Mouse (Mus musculus): ENCODE results near the gene Asf1b. TPM values are rescaled to one million over a fixed set of nuclear protein-coding genes. Genes with fewer than 3 reads are reported as not detected.
A peak's percentile ranks its signal among the peaks of the same experiment; 100 is the strongest.

The Asf1b gene
- polyA plus RNA-seq, 1 experiment from 2014 or later, result 31.6 TPM

GRCm38 (mm10) chr8:83921558-83921957 is 33.7 kb upstream of the Asf1b start:
- H3K36me3 ChIP-seq (ENCODE audit: control insufficient read depth, insufficient read depth, low read length), result peaks cover 75% of the 10 kb centered on the region
- peak; percentile 42 for ATAC-seq

GRCm38 (mm10) chr8:83922727-83923126 is 32.6 kb upstream of the Asf1b start:
- Histone ChIP-seq H3K9me3 (replicated peaks; ENCODE audit: control insufficient read depth, low read length) (no peaks in the 10 kb centered on the region), H3K4me1 (ENCODE audit: control insufficient read depth, insufficient read depth, low read length) (no peaks in the 10 kb centered on the region), H3K9ac (ENCODE audit: low read length) (no peak overlapping the region), H3K4me2 (ENCODE audit: low read length) (no peak overlapping the region), H3K36me3 (ENCODE audit: control insufficient read depth, insufficient read depth, low read length) (peaks cover 79% of the 10 kb centered on the region), H3K27ac (ENCODE audit: low read depth, low read length) (no peak overlapping the region), H3K4me3 (ENCODE audit: low read depth, low read length) (no peak overlapping the region), H3K27me3 (replicated peaks; ENCODE audit: control insufficient read depth, insufficient read depth, low read length) (no peaks in the 10 kb centered on the region)
- WGBS, result 94% methylated on average over 8 of the region's 8 CpGs
- DNase-seq (ENCODE audit: low spot score), result no peak
- no peak for ATAC-seq

More at GRCm38 (mm10) chr8:83921558-83921957, 33.7 kb upstream of the Asf1b start:
- Histone ChIP-seq H3K4me2 (ENCODE audit: low read length) (no peak overlapping the region), H3K27me3 (replicated peaks; ENCODE audit: control insufficient read depth, insufficient read depth, low read length) (no peaks in the 10 kb centered on the region), H3K4me3 (ENCODE audit: low read depth, low read length) (no peak overlapping the region), H3K4me1 (ENCODE audit: control insufficient read depth, insufficient read depth, low read length) (no peaks in the 10 kb centered on the region), H3K9me3 (replicated peaks; ENCODE audit: control insufficient read depth, low read length) (no peaks in the 10 kb centered on the region), H3K27ac (ENCODE audit: low read depth, low read length) (no peak overlapping the region), H3K9ac (ENCODE audit: low read length) (no peak overlapping the region)
- WGBS, result 73% methylated on average over 3 of the region's 3 CpGs
- DNase-seq (ENCODE audit: low spot score), result peak; percentile 89

- 89% methylated on average over 5 of the region's 5 CpGs for WGBS
- Histone ChIP-seq H3K27me3 (replicated peaks; ENCODE audit: control insufficient read depth, insufficient read depth, low read length) (no peaks in the 10 kb centered on the region), H3K4me3 (ENCODE audit: low read depth, low read length) (no peak overlapping the region), H3K9me3 (replicated peaks; ENCODE audit: control insufficient read depth, low read length) (no peaks in the 10 kb centered on the region), H3K27ac (ENCODE audit: low read depth, low read length) (no peak overlapping the region), H3K4me2 (ENCODE audit: low read length) (no peak overlapping the region), H3K9ac (ENCODE audit: low read length) (no peak overlapping the region), H3K4me1 (ENCODE audit: control insufficient read depth, insufficient read depth, low read length) (no peaks in the 10 kb centered on the region), H3K36me3 (ENCODE audit: control insufficient read depth, insufficient read depth, low read length) (peaks cover 89% of the 10 kb centered on the region)
- DNase-seq (ENCODE audit: low spot score), result no peak
- ATAC-seq, result no peak
Measured at GRCm38 (mm10) chr8:83924585-83924984, 30.7 kb upstream of the Asf1b start.

GRCm38 (mm10) chr8:83926266-83926665 is 29.0 kb upstream of the Asf1b start:
- Histone ChIP-seq H3K36me3 (ENCODE audit: control insufficient read depth, insufficient read depth, low read length) (peaks cover 91% of the 10 kb centered on the region), H3K4me3 (ENCODE audit: low read depth, low read length) (no peak overlapping the region), H3K9me3 (replicated peaks; ENCODE audit: control insufficient read depth, low read length) (no peaks in the 10 kb centered on the region), H3K4me2 (ENCODE audit: low read length) (no peak overlapping the region), H3K27ac (ENCODE audit: low read depth, low read length) (no peak overlapping the region), H3K4me1 (ENCODE audit: control insufficient read depth, insufficient read depth, low read length) (no peaks in the 10 kb centered on the region), H3K9ac (ENCODE audit: low read length) (no peak overlapping the region), H3K27me3 (replicated peaks; ENCODE audit: control insufficient read depth, insufficient read depth, low read length) (no peaks in the 10 kb centered on the region)
- DNase-seq (ENCODE audit: low spot score) (no peak), ATAC-seq (no peak)
- 86% methylated on average over 7 of the region's 7 CpGs for WGBS

- Histone ChIP-seq H3K27ac (ENCODE audit: low read depth, low read length) (no peak overlapping the region), H3K27me3 (replicated peaks; ENCODE audit: control insufficient read depth, insufficient read depth, low read length) (no peaks in the 10 kb centered on the region), H3K4me1 (ENCODE audit: control insufficient read depth, insufficient read depth, low read length) (no peaks in the 10 kb centered on the region), H3K9ac (ENCODE audit: low read length) (no peak overlapping the region), H3K4me3 (ENCODE audit: low read depth, low read length) (no peak overlapping the region), H3K36me3 (ENCODE audit: control insufficient read depth, insufficient read depth, low read length) (peaks cover 100% of the 10 kb centered on the region), H3K9me3 (replicated peaks; ENCODE audit: control insufficient read depth, low read length) (no peaks in the 10 kb centered on the region), H3K4me2 (ENCODE audit: low read length) (no peak overlapping the region)
- 78% methylated on average over 5 of the region's 5 CpGs for WGBS
- DNase-seq (ENCODE audit: low spot score), result no peak
- no peak for ATAC-seq
Measured at GRCm38 (mm10) chr8:83934222-83934621, 21.1 kb upstream of the Asf1b start.

- H3K9ac ChIP-seq (ENCODE audit: low read length), result no peak overlapping the region
- no peaks in the 10 kb centered on the region for H3K9me3 ChIP-seq (replicated peaks; ENCODE audit: control insufficient read depth, low read length)
- H3K27ac ChIP-seq (ENCODE audit: low read depth, low read length), result no peak overlapping the region
- ATAC-seq (no peak), DNase-seq (ENCODE audit: low spot score) (no peak)
- H3K27me3 ChIP-seq (replicated peaks; ENCODE audit: control insufficient read depth, insufficient read depth, low read length), result no peaks in the 10 kb centered on the region
- WGBS, result 82% methylated on average over 2 of the region's 2 CpGs
- H3K4me3 ChIP-seq (ENCODE audit: low read depth, low read length), result no peak overlapping the region
- peaks cover 100% of the 10 kb centered on the region for H3K36me3 ChIP-seq (ENCODE audit: control insufficient read depth, insufficient read depth, low read length)
- H3K4me1 ChIP-seq (ENCODE audit: control insufficient read depth, insufficient read depth, low read length), result no peaks in the 10 kb centered on the region
- no peak overlapping the region for H3K4me2 ChIP-seq (ENCODE audit: low read length)
Measured at GRCm38 (mm10) chr8:83934994-83935393, 20.3 kb upstream of the Asf1b start.

GRCm38 (mm10) chr8:83935435-83935834 is 19.9 kb upstream of the Asf1b start:
- Histone ChIP-seq H3K4me2 (ENCODE audit: low read length) (no peak overlapping the region), H3K4me1 (ENCODE audit: control insufficient read depth, insufficient read depth, low read length) (no peaks in the 10 kb centered on the region), H3K9me3 (replicated peaks; ENCODE audit: control insufficient read depth, low read length) (no peaks in the 10 kb centered on the region), H3K4me3 (ENCODE audit: low read depth, low read length) (no peak overlapping the region), H3K9ac (ENCODE audit: low read length) (no peak overlapping the region), H3K36me3 (ENCODE audit: control insufficient read depth, insufficient read depth, low read length) (peaks cover 100% of the 10 kb centered on the region), H3K27me3 (replicated peaks; ENCODE audit: control insufficient read depth, insufficient read depth, low read length) (no peaks in the 10 kb centered on the region), H3K27ac (ENCODE audit: low read depth, low read length) (no peak overlapping the region)
- DNase-seq (ENCODE audit: low spot score) (no peak), ATAC-seq (no peak)
- 91% methylated on average over 8 of the region's 8 CpGs for WGBS

GRCm38 (mm10) chr8:83937645-83938044 is 17.7 kb upstream of the Asf1b start:
- Histone ChIP-seq H3K4me3 (ENCODE audit: low read depth, low read length) (no peak overlapping the region), H3K4me1 (ENCODE audit: control insufficient read depth, insufficient read depth, low read length) (no peaks in the 10 kb centered on the region), H3K36me3 (ENCODE audit: control insufficient read depth, insufficient read depth, low read length) (peaks cover 78% of the 10 kb centered on the region), H3K9me3 (replicated peaks; ENCODE audit: control insufficient read depth, low read length) (no peaks in the 10 kb centered on the region), H3K4me2 (ENCODE audit: low read length) (no peak overlapping the region), H3K27ac (ENCODE audit: low read depth, low read length) (no peak overlapping the region), H3K9ac (ENCODE audit: low read length) (no peak overlapping the region), H3K27me3 (replicated peaks; ENCODE audit: control insufficient read depth, insufficient read depth, low read length) (no peaks in the 10 kb centered on the region)
- WGBS, result 89% methylated on average over 7 of the region's 7 CpGs
- ATAC-seq (no peak), DNase-seq (ENCODE audit: low spot score) (no peak)

GRCm38 (mm10) chr8:83938330-83938729 is 17.0 kb upstream of the Asf1b start:
- no peak for ATAC-seq
- H3K36me3 ChIP-seq (ENCODE audit: control insufficient read depth, insufficient read depth, low read length), result peaks cover 71% of the 10 kb centered on the region
- no peaks in the 10 kb centered on the region for H3K27me3 ChIP-seq (replicated peaks; ENCODE audit: control insufficient read depth, insufficient read depth, low read length)
- no peak overlapping the region for H3K4me2 ChIP-seq (ENCODE audit: low read length)
- no peak overlapping the region for H3K27ac ChIP-seq (ENCODE audit: low read depth, low read length)
- WGBS, result 94% methylated on average over 15 of the region's 15 CpGs
- no peak overlapping the region for H3K4me3 ChIP-seq (ENCODE audit: low read depth, low read length)
- no peak for DNase-seq (ENCODE audit: low spot score)
- H3K9ac ChIP-seq (ENCODE audit: low read length), result no peak overlapping the region
- H3K4me1 ChIP-seq (ENCODE audit: control insufficient read depth, insufficient read depth, low read length), result no peaks in the 10 kb centered on the region
- H3K9me3 ChIP-seq (replicated peaks; ENCODE audit: control insufficient read depth, low read length), result no peaks in the 10 kb centered on the region

Measured in forebrain, embryonic 14.5 days (tissue).